Mouse (Mus musculus) limb, embryonic 10.5 days (tissue): ENCODE results near the gene Acss2. TPM values are rescaled to one million over a fixed set of nuclear protein-coding genes. Genes with fewer than 3 reads are reported as not detected.
"Not testable (repeated sequence)": the region's sequence is repeated elsewhere in the genome, so short reads cannot be mapped to it uniquely, and the experiment has no call there.

Experiments
- DNase-seq: peaks from one replicate; pipeline ENCODE4 v3.0.0-alpha.2; 2017; ENCODE audit warnings: low spot score
- H3K27ac ChIP-seq: fragments of 300-500 bp; sonication (generic); 2 replicates; pipeline ENCODE4 v1.5.1; 2016; ENCODE audit warnings: mild to moderate bottlenecking
- H3K27me3 ChIP-seq: fragments of 300-500 bp; sonication (generic); 2 replicates; pipeline ENCODE4 v1.6.1; 2016; ENCODE audit warnings: low read depth, mild to moderate bottlenecking; ENCODE audit not compliant: poor library complexity, severe bottlenecking
- H3K36me3 ChIP-seq: fragments of 300-500 bp; sonication (generic); 2 replicates; pipeline ENCODE4 v1.6.1; 2016; ENCODE audit warnings: mild to moderate bottlenecking, moderate library complexity
- H3K4me1 ChIP-seq: fragments of 300-500 bp; sonication (generic); 2 replicates; pipeline ENCODE4 v1.6.1; 2016
- H3K4me3 ChIP-seq: fragments of 300-500 bp; sonication (generic); 2 replicates; pipeline ENCODE4 v1.5.1; 2016; ENCODE audit warnings: mild to moderate bottlenecking, moderate library complexity
- H3K9me3 ChIP-seq: fragments of 300-500 bp; sonication (generic); replicated peaks from 2 replicates; pipeline ENCODE4 v1.6.1; 2016; ENCODE audit warnings: mild to moderate bottlenecking
- WGBS: fragments of 180-500 bp; shearing (Covaris S2); methylation state at CpG from one replicate; pipeline ENCODE4 v1.1.7; 2016; 5-methylcytosine and 5-hydroxymethylcytosine counted together
- polyA plus RNA-seq: library from polyadenylated mRNA; unstranded; fragments of >200 nt; fragmentation: Nextera tagmentation; extraction: Ambion mirVana; gene quantifications from 2 replicates; pipeline ENCODE4 v1.2.1, GENCODE M21; 2016

Gene Acss2
- polyA plus RNA-seq, 1 experiment from 2014 or later: 9.2 TPM

- H3K4me1 ChIP-seq: peaks cover 4% of the 10 kb centered on the region; the same call in 1 of the 2 replicates
- no peaks in the 10 kb centered on the region for H3K9me3 ChIP-seq
- peak; percentile 66 for DNase-seq
- H3K27me3 ChIP-seq: no peaks in the 10 kb centered on the region
- no peak overlapping the region for H3K4me3 ChIP-seq
- H3K27ac ChIP-seq: no peak overlapping the region
- 50% methylated on average over 5 of the region's 5 CpGs for WGBS
- H3K36me3 ChIP-seq: no peaks in the 10 kb centered on the region
These were observed 66.3 kb downstream of the Acss2 start for GRCm38 (mm10) chr2:155583927-155584530.

GRCm38 (mm10) chr2:155585082-155585481 is 67.3 kb downstream of the Acss2 start:
- Histone ChIP-seq H3K4me3 (no peak overlapping the region), H3K27ac (no peak overlapping the region), H3K27me3 (no peaks in the 10 kb centered on the region), H3K9me3 (no peaks in the 10 kb centered on the region), H3K4me1 (peaks cover 4% of the 10 kb centered on the region; the same call in 1 of the 2 replicates), H3K36me3 (no peaks in the 10 kb centered on the region)
- DNase-seq: no peak
- WGBS: 86% methylated on average over 9 of the region's 9 CpGs

GRCm38 (mm10) chr2:155585486-155585885 is 67.7 kb downstream of the Acss2 start:
- Histone ChIP-seq H3K27me3 (no peaks in the 10 kb centered on the region), H3K36me3 (no peaks in the 10 kb centered on the region)
- DNase-seq: no peak

GRCm38 (mm10) chr2:155588136-155588535 is 70.4 kb downstream of the Acss2 start:
- Histone ChIP-seq H3K9me3 (no peaks in the 10 kb centered on the region), H3K4me3 (no peak overlapping the region), H3K4me1 (peaks cover 14% of the 10 kb centered on the region), H3K27ac (no peak overlapping the region), H3K27me3 (no peaks in the 10 kb centered on the region), H3K36me3 (no peaks in the 10 kb centered on the region)
- 86% methylated on average over 3 of the region's 3 CpGs for WGBS
- DNase-seq: no peak

More at GRCm38 (mm10) chr2:155585486-155585885, 67.7 kb downstream of the Acss2 start:
- H3K9me3 ChIP-seq: no peaks in the 10 kb centered on the region
- H3K4me1 ChIP-seq: peaks cover 4% of the 10 kb centered on the region; the same call in 1 of the 2 replicates
- WGBS: 75% methylated on average over 10 of the region's 10 CpGs
- no peak overlapping the region for H3K27ac ChIP-seq
- no peak overlapping the region for H3K4me3 ChIP-seq

GRCm38 (mm10) chr2:155589521-155589920 is 71.8 kb downstream of the Acss2 start:
- no peak overlapping the region for H3K27ac ChIP-seq
- no peaks in the 10 kb centered on the region for H3K36me3 ChIP-seq
- no peaks in the 10 kb centered on the region for H3K27me3 ChIP-seq
- H3K4me3 ChIP-seq: no peak overlapping the region
- DNase-seq: no peak
- peaks cover 14% of the 10 kb centered on the region for H3K4me1 ChIP-seq
- WGBS: 78% methylated on average over 6 of the region's 6 CpGs
- H3K9me3 ChIP-seq: no peaks in the 10 kb centered on the region

- Histone ChIP-seq H3K27ac (no peak overlapping the region), H3K4me1 (peaks cover 14% of the 10 kb centered on the region), H3K36me3 (no peaks in the 10 kb centered on the region), H3K27me3 (no peaks in the 10 kb centered on the region), H3K9me3 (no peaks in the 10 kb centered on the region), H3K4me3 (no peak overlapping the region)
- 88% methylated on average over 2 of the region's 2 CpGs for WGBS
- DNase-seq: no peak
These were observed 73.1 kb downstream of the Acss2 start for GRCm38 (mm10) chr2:155590876-155591275.

GRCm38 (mm10) chr2:155591676-155592075 is 73.9 kb downstream of the Acss2 start:
- Histone ChIP-seq H3K9me3 (no peaks in the 10 kb centered on the region), H3K36me3 (no peaks in the 10 kb centered on the region), H3K27ac (peak overlapping the region; percentile 91), H3K27me3 (no peaks in the 10 kb centered on the region), H3K4me1 (peaks cover 14% of the 10 kb centered on the region), H3K4me3 (peak overlapping the region; percentile 71)
- peak; percentile 31 for DNase-seq
- 10% methylated on average over 6 of the region's 6 CpGs for WGBS

GRCm38 (mm10) chr2:155592137-155592853 is 74.5 kb downstream of the Acss2 start, which contains the start of gene Gss:
Gene Gss, minus strand, starts transcription at chr2:155592810.
- under 1% methylated on average over 53 of the region's 53 CpGs for WGBS
- H3K9me3 ChIP-seq: no peaks in the 10 kb centered on the region
- peak; percentile 100 for DNase-seq
- H3K4me3 ChIP-seq: peak within 1 kb of the TSS; percentile 71
- H3K27me3 ChIP-seq: no peaks in the 10 kb centered on the region
- H3K36me3 ChIP-seq: no peaks in the 10 kb centered on the region
- peak within 1 kb of the TSS; percentile 91 for H3K27ac ChIP-seq
- H3K4me1 ChIP-seq: peaks cover 14% of the 10 kb centered on the region

GRCm38 (mm10) chr2:155592854-155593283 is 75.1 kb downstream of the Acss2 start:
- 1% methylated on average over 9 of the region's 9 CpGs for WGBS
- H3K4me3 ChIP-seq: peak overlapping the region; percentile 71
- H3K36me3 ChIP-seq: no peaks in the 10 kb centered on the region
- no peak for DNase-seq
- peak overlapping the region; percentile 91 for H3K27ac ChIP-seq
- H3K4me1 ChIP-seq: peaks cover 14% of the 10 kb centered on the region
- H3K9me3 ChIP-seq: no peaks in the 10 kb centered on the region
- H3K27me3 ChIP-seq: no peaks in the 10 kb centered on the region

- H3K27ac ChIP-seq: no peak overlapping the region
- DNase-seq: no peak
- 85% methylated on average over 6 of the region's 6 CpGs for WGBS
- no peaks in the 10 kb centered on the region for H3K27me3 ChIP-seq
- H3K4me3 ChIP-seq: no peak overlapping the region
- no peaks in the 10 kb centered on the region for H3K36me3 ChIP-seq
- H3K9me3 ChIP-seq: no peaks in the 10 kb centered on the region
- peaks cover 14% of the 10 kb centered on the region for H3K4me1 ChIP-seq
These were observed 77.8 kb downstream of the Acss2 start for GRCm38 (mm10) chr2:155595516-155595915.

GRCm38 (mm10) chr2:155603707-155604106 is 86.0 kb downstream of the Acss2 start:
- Histone ChIP-seq H3K27ac (no peak overlapping the region), H3K4me1 (peaks cover 11% of the 10 kb centered on the region), H3K4me3 (no peak overlapping the region), H3K9me3 (no peaks in the 10 kb centered on the region), H3K36me3 (no peaks in the 10 kb centered on the region), H3K27me3 (no peaks in the 10 kb centered on the region)
- WGBS: 67% methylated on average over 3 of the region's 3 CpGs
- DNase-seq: no peak

GRCm38 (mm10) chr2:155604560-155605235 is 87.0 kb downstream of the Acss2 start:
- no peak for DNase-seq
- H3K27ac ChIP-seq: no peak overlapping the region
- no peaks in the 10 kb centered on the region for H3K9me3 ChIP-seq
- H3K4me1 ChIP-seq: peaks cover 11% of the 10 kb centered on the region
- WGBS: 44% methylated on average over 10 of the region's 10 CpGs
- H3K4me3 ChIP-seq: no peak overlapping the region
- no peaks in the 10 kb centered on the region for H3K36me3 ChIP-seq
- no peaks in the 10 kb centered on the region for H3K27me3 ChIP-seq

GRCm38 (mm10) chr2:155605236-155605589 is 87.5 kb downstream of the Acss2 start:
- not testable (repeated sequence) for H3K27me3 ChIP-seq, H3K36me3 ChIP-seq, DNase-seq, H3K9me3 ChIP-seq, H3K4me3 ChIP-seq, H3K27ac ChIP-seq
- WGBS: 82% methylated on average over 4 of the region's 4 CpGs
- H3K4me1 ChIP-seq: peaks cover 11% of the 10 kb centered on the region
